Mouse (Mus musculus) retina, postnatal 1 day (tissue): Measurements from ENCODE around the gene Serpina1b.
A peak's percentile ranks its signal among the peaks of the same experiment; 100 is the strongest.
"Not testable (repeated sequence)": the region's sequence is repeated elsewhere in the genome, so short reads cannot be mapped to it uniquely, and the experiment has no call there.

Experiments used
- DNase-seq: peaks from one replicate; pipeline ENCODE4 v3.0.0-alpha.2; 2012

The Serpina1b gene

DNA sequence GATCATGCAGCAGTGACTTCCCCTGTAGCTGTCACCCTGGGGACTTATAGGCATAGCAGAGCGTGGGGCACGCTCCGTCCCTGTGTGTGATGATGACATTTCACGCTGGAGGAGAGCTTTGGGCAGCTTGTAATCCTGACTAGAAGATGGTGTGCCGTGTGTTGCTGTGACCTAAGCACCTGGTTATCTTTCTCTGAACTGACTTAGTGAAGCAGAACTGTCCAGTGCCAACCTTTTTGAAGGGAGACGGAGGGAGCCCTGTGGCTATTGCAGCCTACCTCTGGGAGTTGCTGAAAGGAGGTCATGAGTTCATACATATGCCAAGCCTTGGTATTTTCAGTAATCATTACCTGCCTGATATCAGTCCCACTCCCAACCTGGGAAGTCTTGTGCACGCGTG is 134.7 kb downstream of the Serpina1b start, which contains the start of gene Serpina1f:
TSS of gene Serpina1f (minus strand) at position 101 of the 400 bp plus-strand sequence.
- no peak for DNase-seq

DNA sequence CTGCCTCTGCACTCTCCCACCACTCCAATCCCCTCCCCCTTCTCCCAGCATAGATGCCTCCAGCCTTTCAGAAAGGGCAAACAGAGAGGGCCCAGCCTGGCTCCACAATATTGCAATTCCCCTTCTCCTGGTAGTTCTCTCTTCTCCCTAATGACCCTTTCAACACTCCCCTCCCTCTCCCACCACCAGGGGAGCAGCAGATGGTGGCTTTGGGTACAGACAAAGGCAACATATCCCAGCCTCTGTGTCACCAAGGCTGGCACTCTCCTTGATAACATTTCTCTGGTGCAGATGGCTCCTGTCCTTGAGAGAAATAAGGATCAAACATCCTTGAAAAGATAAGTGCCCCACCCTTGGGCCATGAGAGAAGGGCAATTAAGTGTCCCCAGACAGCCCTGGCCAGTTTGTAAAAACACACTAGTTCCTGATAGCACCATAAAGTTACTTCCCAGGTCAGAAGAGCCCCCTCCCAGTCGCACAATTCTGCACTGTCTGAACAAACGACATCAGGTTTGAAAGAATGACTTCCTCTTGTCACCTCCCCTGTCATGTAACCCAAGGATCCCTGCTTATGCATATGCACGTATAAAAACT is 141.9 kb downstream of the Serpina1b start:
- DNase-seq: peak; percentile 8

DNA sequence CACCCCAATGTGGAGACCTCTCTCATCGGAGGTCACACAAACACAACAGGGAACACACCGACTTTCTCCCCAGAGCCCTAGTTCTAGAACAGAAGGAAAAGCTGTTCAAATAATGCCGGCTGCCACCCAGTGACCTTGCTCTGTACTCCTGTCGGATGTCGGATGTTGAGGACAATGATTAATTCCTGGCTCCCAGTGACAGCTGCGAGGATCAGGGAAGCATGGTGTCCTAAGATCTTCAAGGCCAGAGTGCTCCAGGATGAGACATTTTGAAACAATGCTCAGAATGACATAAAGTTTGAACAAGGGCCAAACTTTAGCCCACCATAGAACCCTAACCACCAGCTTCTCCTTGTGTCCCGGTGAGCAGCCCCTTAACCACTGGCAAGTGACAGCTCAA is 143.2 kb downstream of the Serpina1b start:
- no peak for DNase-seq

DNA sequence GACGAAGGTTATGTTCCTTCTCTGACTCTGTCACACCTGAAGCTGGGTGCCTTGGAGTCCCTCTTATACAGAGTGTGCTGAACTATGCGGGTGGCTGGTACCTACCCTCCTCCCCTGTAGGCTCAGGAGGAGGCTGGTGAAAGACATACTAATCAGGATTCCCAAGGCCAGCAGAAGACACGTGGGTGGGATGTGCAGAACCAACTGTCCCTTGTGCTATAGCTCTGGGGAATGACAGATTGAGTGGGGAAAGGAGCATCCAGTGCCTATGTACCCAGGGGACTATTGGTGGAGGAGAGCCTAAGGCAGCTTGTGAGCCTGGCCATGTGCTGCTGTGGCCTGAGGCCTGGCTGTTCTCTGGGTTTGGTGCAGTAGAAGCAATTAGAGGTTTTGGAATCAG is 144.1 kb downstream of the Serpina1b start:
- DNase-seq: no peak

DNA sequence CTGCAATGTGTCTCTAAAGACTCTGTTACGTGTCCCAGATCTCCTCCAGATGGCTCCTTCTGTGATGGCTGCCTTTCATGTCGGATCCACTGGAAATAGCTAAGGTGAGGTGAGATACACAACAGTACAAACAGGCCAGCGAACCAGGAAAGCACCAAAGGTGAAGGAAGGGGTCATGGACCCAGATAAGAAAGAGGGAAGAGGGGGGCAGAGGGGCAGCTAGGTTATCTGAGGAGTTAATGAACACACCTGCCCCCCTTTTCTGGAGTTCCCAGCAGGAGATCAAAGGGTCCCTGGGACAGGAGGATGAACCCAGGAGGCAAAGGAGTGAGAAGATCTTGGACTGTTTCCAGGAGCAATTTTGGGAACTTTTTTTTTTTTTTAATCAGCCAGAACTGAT is 144.8 kb downstream of the Serpina1b start:
- no peak for DNase-seq

DNA sequence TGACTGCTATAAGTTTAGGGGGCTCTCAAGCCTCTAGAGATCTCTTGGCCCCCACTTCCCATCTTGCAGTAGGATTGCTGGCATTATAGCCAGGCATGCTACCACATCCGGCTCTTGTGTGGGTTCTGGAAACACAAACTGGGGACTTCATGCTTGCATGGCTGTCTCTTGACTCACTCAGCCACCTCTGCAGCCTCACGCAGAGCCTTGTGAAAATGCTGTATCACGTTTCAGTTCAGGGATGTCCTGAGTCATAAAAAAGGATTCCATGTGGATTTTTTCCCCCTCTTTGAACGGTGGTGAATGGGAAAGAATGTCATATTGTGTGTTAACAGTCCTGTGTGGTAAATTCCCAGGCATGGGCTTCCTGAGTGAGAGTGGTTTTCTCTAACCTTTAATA is 146.4 kb downstream of the Serpina1b start:
- DNase-seq: no peak

DNA sequence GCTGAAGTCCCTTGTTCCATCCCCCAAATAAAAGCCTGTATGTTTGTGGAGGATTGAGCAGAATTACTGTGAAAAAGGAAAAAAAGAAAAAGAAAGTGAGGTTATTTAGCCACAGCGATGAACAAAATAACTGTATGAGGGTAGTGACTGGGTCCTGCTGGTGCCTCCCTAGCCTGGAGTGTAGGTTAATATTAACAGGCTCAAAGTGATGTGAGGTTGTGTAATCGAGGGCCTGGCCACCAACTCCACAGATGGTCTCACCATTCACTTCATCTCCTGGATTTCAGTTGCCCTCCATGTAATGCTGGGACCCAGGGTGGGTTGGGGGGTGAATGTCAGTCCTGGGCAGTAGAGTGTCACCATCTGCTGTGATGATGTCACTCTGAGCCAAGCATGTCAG is 148.4 kb downstream of the Serpina1b start:
- DNase-seq: no peak

DNA sequence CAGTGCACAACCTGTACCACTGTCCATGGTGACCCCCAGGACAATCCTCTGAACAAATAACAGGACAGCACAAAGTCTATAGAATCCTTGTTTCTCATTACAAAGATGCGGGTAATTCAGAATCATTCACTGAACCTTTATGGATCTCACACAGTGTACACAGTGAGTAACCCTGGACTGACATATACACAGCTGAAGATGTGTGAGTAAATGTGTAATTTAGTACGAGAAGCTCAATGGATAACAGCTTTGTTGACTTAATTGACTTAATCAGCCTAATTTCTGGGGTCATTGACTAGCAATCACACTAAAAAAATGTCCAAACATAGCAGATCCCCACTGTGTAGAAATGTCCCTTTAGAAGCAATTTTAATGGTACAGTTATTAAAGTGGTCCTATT is 149.0 kb downstream of the Serpina1b start:
- no peak for DNase-seq

DNA sequence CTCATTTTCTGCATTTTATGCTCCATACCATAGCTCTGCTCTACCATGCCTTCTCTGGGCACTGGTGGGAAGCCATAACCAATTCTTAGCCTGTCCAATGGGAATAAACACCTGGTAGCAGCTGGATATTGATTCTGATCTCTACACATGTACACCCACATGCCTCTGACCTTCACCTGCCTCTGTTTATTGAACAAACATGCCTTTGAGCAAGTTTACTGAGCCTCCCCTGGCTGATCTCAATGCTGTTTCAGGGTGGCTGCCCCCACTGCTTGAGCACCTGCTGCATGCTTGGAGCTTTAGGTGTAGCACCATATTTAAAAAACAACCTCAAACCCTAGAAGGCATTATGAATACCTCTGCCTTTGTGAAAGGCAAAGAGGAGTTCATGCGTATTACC is 150.3 kb downstream of the Serpina1b start:
- not testable (repeated sequence) for DNase-seq
